Mouse (Mus musculus) induced T-regulatory cell, adult 2 months (primary cell): ENCODE results near the gene Fndc5.

ENCODE experiments used
- DNase-seq: peaks from one replicate; pipeline ENCODE4 v3.0.0-alpha.2; 2012; ENCODE audit warnings: low read depth

Fndc5 gene

GRCm38 (mm10) chr4:129124652-129125146, 12.1 kb upstream of the Fndc5 start:
- DNase-seq: no peak

GRCm38 (mm10) chr4:129125736-129126451, 10.9 kb upstream of the Fndc5 start:
- no peak for DNase-seq

GRCm38 (mm10) chr4:129128582-129129338, 8.0 kb upstream of the Fndc5 start:
- DNase-seq: no peak

- DNase-seq: peak; percentile 32
These were observed 7.4 kb upstream of the Fndc5 start for GRCm38 (mm10) chr4:129129387-129129786.

GRCm38 (mm10) chr4:129130149-129130548, 6.7 kb upstream of the Fndc5 start:
- peak; percentile 86 for DNase-seq

GRCm38 (mm10) chr4:129130755-129131303, 6.0 kb upstream of the Fndc5 start:
- DNase-seq: peak; percentile 90

- peak; percentile 85 for DNase-seq
These were observed 1.8 kb upstream of the Fndc5 start for GRCm38 (mm10) chr4:129134799-129135585.

- DNase-seq: no peak
These were observed 1.2 kb upstream of the Fndc5 start for GRCm38 (mm10) chr4:129135637-129136036.

GRCm38 (mm10) chr4:129136189-129136578, 615 bp upstream of the Fndc5 start:
- no peak for DNase-seq

- DNase-seq: no peak
These were observed 858 bp downstream of the Fndc5 start for GRCm38 (mm10) chr4:129137392-129138321.

GRCm38 (mm10) chr4:129139642-129140041, 2.8 kb downstream of the Fndc5 start:
- no peak for DNase-seq

GRCm38 (mm10) chr4:129140808-129141207, 4.0 kb downstream of the Fndc5 start:
- DNase-seq: peak; percentile 39

GRCm38 (mm10) chr4:129141560-129142438, 5.0 kb downstream of the Fndc5 start:
- DNase-seq: no peak

GRCm38 (mm10) chr4:129142439-129143045, 5.7 kb downstream of the Fndc5 start:
- DNase-seq: no peak

GRCm38 (mm10) chr4:129143509-129143908, 6.7 kb downstream of the Fndc5 start:
- no peak for DNase-seq

GRCm38 (mm10) chr4:129144401-129145367, 7.9 kb downstream of the Fndc5 start:
- no peak for DNase-seq

- DNase-seq: no peak
These were observed 8.6 kb downstream of the Fndc5 start for GRCm38 (mm10) chr4:129145411-129145810.

- DNase-seq: no peak
These were observed 9.1 kb downstream of the Fndc5 start for GRCm38 (mm10) chr4:129145943-129146342.
